Mouse (Mus musculus): ENCODE measurements around the gene Gm45716.

DNA sequence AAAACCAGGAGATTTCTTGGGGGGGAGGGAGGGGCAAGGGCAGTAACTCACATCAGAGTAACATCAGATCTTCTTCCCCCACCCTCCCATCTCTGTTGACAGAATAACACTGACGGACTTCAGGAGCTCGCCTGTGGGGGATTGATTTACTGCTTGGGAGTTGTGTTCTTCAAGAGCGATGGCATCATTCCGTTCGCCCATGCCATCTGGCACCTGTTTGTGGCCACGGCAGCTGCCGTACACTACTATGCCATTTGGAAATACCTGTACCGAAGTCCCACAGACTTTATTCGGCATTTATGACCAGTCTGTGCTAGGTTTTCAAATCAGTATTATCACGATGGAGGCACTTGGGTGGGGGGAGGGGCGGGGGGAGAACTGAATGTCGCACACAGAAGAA is 89.1 kb downstream of the Gm45716 start:
- TF ChIP-seq MAFK (IDR thresholded peaks at IDR 0.05; ENCODE audit: insufficient read depth, low read depth, low read length): no peak
- no peak for TF ChIP-seq CHD2 (IDR thresholded peaks at IDR 0.05; ENCODE audit: low read depth, low read length)
- TF ChIP-seq ZC3H11A (IDR thresholded peaks at IDR 0.05; ENCODE audit: borderline replicate concordance, low read depth, low read length): no peak
